Mouse (Mus musculus): Measurements from ENCODE around the gene Dab2ip. TPM values are rescaled to one million over a fixed set of nuclear protein-coding genes. Genes with fewer than 3 reads are reported as not detected.
A peak's percentile ranks its signal among the peaks of the same experiment; 100 is the strongest.

The Dab2ip gene
- 15.0 and 16.9 TPM in 2 replicates for total RNA-seq (2017)

DNA sequence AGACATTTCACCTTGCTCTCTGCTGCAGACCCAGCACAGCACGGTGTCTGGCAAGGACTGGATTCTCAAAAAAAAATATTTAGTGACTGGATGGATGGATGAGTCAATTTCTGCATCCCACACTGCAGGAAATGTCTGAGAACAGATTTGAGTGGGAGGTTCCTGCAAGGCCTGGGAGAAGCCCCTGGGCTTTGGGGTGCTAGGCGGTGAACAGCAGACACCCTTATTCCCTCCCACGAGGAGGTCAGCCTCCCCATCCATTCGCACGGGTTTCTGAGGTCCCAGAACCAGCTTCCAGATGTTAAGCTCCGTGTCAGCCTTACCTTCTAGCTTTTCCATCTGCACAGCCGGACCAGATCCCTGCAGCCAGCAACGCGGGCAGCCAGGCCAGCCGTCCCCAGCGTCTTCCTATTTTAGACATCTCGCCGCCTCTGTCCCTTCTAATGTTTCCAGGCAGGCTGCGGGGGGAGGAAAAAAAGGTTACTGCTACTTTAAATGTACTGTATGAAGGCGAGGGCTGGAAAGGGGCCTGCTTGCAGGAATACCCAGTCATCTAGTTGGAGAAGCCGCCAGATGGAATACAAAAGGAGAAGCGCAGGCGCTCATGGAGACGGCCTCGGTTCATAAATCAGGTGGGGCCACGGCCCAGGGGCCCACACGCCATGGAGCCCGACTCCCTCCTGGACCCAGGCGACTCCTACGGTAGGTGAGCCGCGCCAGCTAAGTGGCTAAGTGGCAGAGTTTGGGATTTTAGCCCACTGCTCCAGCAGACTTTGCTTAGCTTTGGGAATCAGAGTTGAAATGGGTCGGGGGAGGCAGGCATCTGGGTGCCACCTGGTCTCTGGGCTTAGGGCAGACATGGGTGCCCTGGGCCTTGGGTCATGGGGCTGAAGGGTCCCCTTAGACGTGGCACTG lies at the start of gene Dab2ip:
Gene Dab2ip (plus strand): TSS at position 356 of the 915 bp plus-strand sequence.
- no peak for ATAC-seq (replicated peaks in 1 of 2; ENCODE audit: insufficient read depth in 1 of 2, low FRiP score in 2 of 2, low TSS enrichment in 1 of 2, low read depth in 1 of 2, poor library complexity in 2 of 2, severe bottlenecking in 2 of 2)

- no peak for ATAC-seq (replicated peaks in 1 of 2; ENCODE audit: insufficient read depth in 1 of 2, low FRiP score in 2 of 2, low TSS enrichment in 1 of 2, low read depth in 1 of 2, poor library complexity in 2 of 2, severe bottlenecking in 2 of 2)
Measured at GRCm38 (mm10) chr2:35508597-35509342, 49.3 kb upstream of the Dab2ip start.

- no peak for ATAC-seq (replicated peaks in 1 of 2; ENCODE audit: insufficient read depth in 1 of 2, low FRiP score in 2 of 2, low TSS enrichment in 1 of 2, low read depth in 1 of 2, poor library complexity in 2 of 2, severe bottlenecking in 2 of 2)
Measured at GRCm38 (mm10) chr2:35509343-35509667, 48.8 kb upstream of the Dab2ip start.

DNA sequence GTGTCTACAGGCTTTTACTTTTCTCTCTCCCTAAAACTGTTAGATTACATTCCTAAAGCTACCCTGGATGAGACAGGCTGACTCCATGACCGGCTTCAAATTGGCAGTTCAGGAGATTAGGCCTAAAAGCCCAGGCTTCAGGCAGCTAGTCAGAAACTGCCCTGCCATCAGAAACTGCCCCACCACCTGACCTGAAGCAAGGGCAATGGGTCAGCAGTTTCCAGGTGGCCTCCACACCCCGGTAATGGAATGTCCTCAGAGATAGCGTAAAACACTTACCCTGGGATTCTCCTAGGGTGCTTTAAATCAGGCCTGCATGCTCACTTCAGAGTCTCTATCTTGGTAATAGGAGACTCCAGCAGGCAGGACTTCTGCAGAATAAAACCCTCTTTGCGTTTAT lies 48.2 kb upstream of the Dab2ip start:
- ATAC-seq (replicated peaks in 1 of 2; ENCODE audit: insufficient read depth in 1 of 2, low FRiP score in 2 of 2, low TSS enrichment in 1 of 2, low read depth in 1 of 2, poor library complexity in 2 of 2, severe bottlenecking in 2 of 2): no peak

- no peak for ATAC-seq (replicated peaks in 1 of 2; ENCODE audit: insufficient read depth in 1 of 2, low FRiP score in 2 of 2, low TSS enrichment in 1 of 2, low read depth in 1 of 2, poor library complexity in 2 of 2, severe bottlenecking in 2 of 2)
Measured at GRCm38 (mm10) chr2:35510920-35511319, 47.1 kb upstream of the Dab2ip start.

DNA sequence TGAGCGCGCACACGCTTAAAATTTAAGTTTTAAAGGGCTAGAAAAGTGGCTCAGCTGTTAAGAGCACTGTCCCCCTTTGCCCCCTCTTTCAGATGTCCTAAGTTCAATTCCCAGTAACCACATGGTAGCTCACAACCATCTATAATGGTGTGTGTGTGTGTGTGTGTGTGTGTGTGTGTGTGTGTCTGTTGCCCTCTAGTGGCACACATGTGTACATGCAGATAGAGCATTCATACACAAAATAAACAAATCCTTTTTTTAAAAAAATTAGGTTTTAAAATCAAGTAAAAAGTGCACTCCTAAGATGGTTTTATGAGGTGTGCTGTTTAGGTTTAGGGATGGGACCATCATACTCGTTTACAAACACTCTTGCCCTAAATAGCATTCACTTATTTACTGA lies 45.8 kb upstream of the Dab2ip start:
- ATAC-seq (replicated peaks in 1 of 2; ENCODE audit: insufficient read depth in 1 of 2, low FRiP score in 2 of 2, low TSS enrichment in 1 of 2, low read depth in 1 of 2, poor library complexity in 2 of 2, severe bottlenecking in 2 of 2): no peak

DNA sequence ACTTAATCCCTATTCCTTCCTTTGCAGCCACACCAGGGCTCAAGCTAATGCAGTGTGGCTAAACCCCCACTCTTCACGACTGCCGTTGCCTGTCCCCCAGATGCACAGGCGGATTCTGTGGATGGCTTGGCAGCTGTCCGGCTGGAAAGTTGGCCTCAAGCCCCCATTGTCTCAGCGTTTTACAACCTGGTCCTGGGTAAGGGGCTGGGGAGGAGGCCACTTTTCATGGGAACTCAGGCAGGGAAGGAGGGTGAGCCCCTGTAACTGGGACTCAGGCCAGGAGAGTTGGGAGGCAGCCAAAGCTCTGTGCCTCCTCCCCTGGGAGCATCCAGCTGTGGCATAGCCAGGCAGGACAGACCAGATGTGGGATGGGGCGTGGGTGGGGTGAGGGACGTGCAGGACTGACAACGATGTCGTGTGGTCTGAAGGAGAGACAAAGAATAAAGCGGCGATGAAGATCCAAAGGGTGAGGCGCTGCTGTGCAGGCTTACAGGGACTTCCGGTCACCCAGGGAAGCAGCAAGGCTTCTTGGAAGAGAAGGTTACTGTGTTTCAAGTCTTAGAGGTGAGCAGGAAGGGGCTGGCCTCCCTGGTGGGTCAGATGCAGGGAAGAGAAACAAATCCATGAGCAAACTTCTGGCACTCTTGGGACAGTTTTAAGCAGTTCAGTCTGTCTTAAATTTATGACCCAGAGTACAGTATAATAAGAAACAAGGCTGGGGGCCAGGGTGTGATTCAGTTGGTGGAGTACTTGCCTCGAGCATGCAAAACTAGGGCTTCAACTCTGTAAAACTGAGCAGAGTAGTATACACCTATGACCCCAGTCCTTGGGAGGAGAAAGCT lies 43.8 kb upstream of the Dab2ip start:
- ATAC-seq (replicated peaks in 1 of 2; ENCODE audit: insufficient read depth in 1 of 2, low FRiP score in 2 of 2, low TSS enrichment in 1 of 2, low read depth in 1 of 2, poor library complexity in 2 of 2, severe bottlenecking in 2 of 2): no peak

DNA sequence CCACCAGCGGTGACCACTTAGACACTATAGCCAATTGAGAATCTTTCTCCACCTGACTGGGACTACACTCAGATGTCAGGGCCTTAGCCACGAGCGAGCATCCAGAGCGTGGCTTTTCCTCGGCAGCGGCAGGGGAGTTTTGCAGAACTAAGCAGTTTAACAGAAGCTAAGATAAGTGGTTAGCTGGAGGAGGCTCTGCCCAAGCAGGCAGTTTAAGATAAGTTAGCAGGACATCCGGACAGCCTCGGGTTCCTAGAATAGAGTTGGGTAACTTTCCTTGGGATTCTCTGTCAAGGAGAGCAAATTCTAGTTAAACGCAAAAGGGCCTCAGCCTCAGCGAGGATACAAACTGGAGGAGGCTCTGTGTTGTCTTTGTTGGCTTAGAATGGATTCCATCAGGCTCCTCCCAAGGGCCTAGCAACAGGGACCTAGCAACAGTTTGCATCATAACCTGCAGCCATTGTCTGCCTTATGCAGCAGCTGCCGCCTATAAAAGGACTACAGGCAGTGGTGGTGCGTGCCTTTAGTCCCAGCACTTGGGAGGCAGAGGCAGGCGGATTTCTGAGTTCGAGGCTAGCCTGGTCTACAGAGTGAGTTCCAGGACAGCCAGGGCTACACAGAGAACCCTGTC lies 31.3 kb upstream of the Dab2ip start:
- ATAC-seq (replicated peaks in 1 of 2; ENCODE audit: insufficient read depth in 1 of 2, low FRiP score in 2 of 2, low TSS enrichment in 1 of 2, low read depth in 1 of 2, poor library complexity in 2 of 2, severe bottlenecking in 2 of 2): no peak

GRCm38 (mm10) chr2:35529086-35529485 lies 29.0 kb upstream of the Dab2ip start:
- no peak for ATAC-seq (replicated peaks in 1 of 2; ENCODE audit: insufficient read depth in 1 of 2, low FRiP score in 2 of 2, low TSS enrichment in 1 of 2, low read depth in 1 of 2, poor library complexity in 2 of 2, severe bottlenecking in 2 of 2)

DNA sequence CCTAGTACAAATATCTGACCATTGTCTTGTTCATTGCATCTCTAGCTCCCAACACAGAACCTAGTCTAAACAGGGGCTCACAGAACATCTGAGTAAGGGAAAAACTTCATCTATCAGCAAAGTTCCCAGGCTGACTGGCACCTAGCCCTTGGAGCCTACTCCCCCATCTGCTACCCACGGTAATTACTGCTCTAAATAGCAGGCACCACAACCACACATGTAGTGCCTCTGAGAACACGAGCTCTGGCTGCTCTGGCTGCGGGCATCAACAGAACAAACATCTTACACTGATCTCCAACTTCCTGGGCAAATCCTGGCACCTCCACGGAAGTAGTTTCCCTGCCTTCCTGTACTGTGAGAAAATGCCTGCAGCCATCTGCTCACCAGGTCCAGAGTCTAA lies 28.2 kb upstream of the Dab2ip start:
- ATAC-seq (replicated peaks in 1 of 2; ENCODE audit: insufficient read depth in 1 of 2, low FRiP score in 2 of 2, low TSS enrichment in 1 of 2, low read depth in 1 of 2, poor library complexity in 2 of 2, severe bottlenecking in 2 of 2): no peak

- peak; percentile 57 to 64; a peak in 1 of 4 replicates for ATAC-seq (replicated peaks in 1 of 2; ENCODE audit: insufficient read depth in 1 of 2, low FRiP score in 2 of 2, low TSS enrichment in 1 of 2, low read depth in 1 of 2, poor library complexity in 2 of 2, severe bottlenecking in 2 of 2)
Measured at GRCm38 (mm10) chr2:35530732-35531131, 27.3 kb upstream of the Dab2ip start.

GRCm38 (mm10) chr2:35533646-35534045 lies 24.4 kb upstream of the Dab2ip start:
- ATAC-seq (replicated peaks in 1 of 2; ENCODE audit: insufficient read depth in 1 of 2, low FRiP score in 2 of 2, low TSS enrichment in 1 of 2, low read depth in 1 of 2, poor library complexity in 2 of 2, severe bottlenecking in 2 of 2): no peak

- ATAC-seq (replicated peaks in 1 of 2; ENCODE audit: insufficient read depth in 1 of 2, low FRiP score in 2 of 2, low TSS enrichment in 1 of 2, low read depth in 1 of 2, poor library complexity in 2 of 2, severe bottlenecking in 2 of 2): peak; percentile 82 to 85
Measured at GRCm38 (mm10) chr2:35539276-35539972, 18.6 kb upstream of the Dab2ip start.

DNA sequence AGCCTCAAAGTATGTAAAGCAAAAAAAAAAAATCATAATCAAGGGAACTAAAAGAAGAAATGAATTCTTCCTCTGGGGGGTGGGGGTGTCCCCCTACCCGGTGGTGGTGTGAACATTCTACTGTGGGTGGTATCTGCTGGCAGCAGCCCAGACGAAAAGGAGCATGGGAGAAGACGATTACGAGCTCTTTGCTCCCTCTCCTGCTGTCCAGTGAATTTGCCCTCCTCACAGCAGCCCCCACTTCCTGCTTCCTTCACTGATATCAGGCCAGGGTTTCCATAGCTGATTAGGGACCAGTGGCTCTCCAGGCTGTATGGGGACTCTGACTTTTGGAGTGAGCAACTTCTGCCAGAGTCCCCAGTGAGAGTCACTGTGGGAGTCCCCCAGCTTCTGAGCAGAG lies 17.3 kb upstream of the Dab2ip start:
- no peak for ATAC-seq (replicated peaks in 1 of 2; ENCODE audit: insufficient read depth in 1 of 2, low FRiP score in 2 of 2, low TSS enrichment in 1 of 2, low read depth in 1 of 2, poor library complexity in 2 of 2, severe bottlenecking in 2 of 2)

- peak; percentile 62 to 68; a peak in 3 of 4 replicates for ATAC-seq (replicated peaks in 1 of 2; ENCODE audit: insufficient read depth in 1 of 2, low FRiP score in 2 of 2, low TSS enrichment in 1 of 2, low read depth in 1 of 2, poor library complexity in 2 of 2, severe bottlenecking in 2 of 2)
Measured at GRCm38 (mm10) chr2:35544717-35545116, 13.3 kb upstream of the Dab2ip start.

GRCm38 (mm10) chr2:35545125-35545590 lies 12.9 kb upstream of the Dab2ip start:
- peak in 1 of 2 experiments; percentile 25; a peak in 1 of 4 replicates for ATAC-seq (replicated peaks in 1 of 2; ENCODE audit: insufficient read depth in 1 of 2, low FRiP score in 2 of 2, low TSS enrichment in 1 of 2, low read depth in 1 of 2, poor library complexity in 2 of 2, severe bottlenecking in 2 of 2)

GRCm38 (mm10) chr2:35546462-35546861 lies 11.6 kb upstream of the Dab2ip start:
- ATAC-seq (replicated peaks in 1 of 2; ENCODE audit: insufficient read depth in 1 of 2, low FRiP score in 2 of 2, low TSS enrichment in 1 of 2, low read depth in 1 of 2, poor library complexity in 2 of 2, severe bottlenecking in 2 of 2): peak; percentile 49 to 66
